Mouse (Mus musculus) hematopoietic stem cell, adult 5-6 weeks (primary cell): ENCODE data around the gene Gm45062. TPM values are rescaled to one million over a fixed set of nuclear protein-coding genes. Genes with fewer than 3 reads are reported as not detected.

Source experiments
- ATAC-seq, 2 experiments: fragments of 125-278 bp in 1 of 2; replicated peaks in 1 of 2; 2 replicates each; pipeline ENCODE4 v1.8.0; 2016 to 2017; ENCODE audit warnings: inconsistent platforms in 2 of 2, mild to moderate bottlenecking in 2 of 2, moderate number of reproducible peaks in 2 of 2, low read depth in 1 of 2, moderate TSS enrichment in 1 of 2; ENCODE audit not compliant: low FRiP score in 2 of 2, poor library complexity in 2 of 2, severe bottlenecking in 2 of 2, insufficient read depth in 1 of 2, low TSS enrichment in 1 of 2
- total RNA-seq: library from RNA; stranded (forward); fragments of 172-1452, 232-1000 nt; gene quantifications from 2 replicates; pipeline ENCODE4 v1.2.3, GENCODE M21; 2017

Gm45062 gene
- total RNA-seq, 1 experiment from 2014 or later: 4.7 TPM

- no peak for ATAC-seq
Measured at GRCm38 (mm10) chr6:8393029-8393428, 133.8 kb downstream of the Gm45062 start.

- no peak for ATAC-seq
Measured at GRCm38 (mm10) chr6:8394044-8394443, 134.8 kb downstream of the Gm45062 start.

GRCm38 (mm10) chr6:8395061-8395460, 135.8 kb downstream of the Gm45062 start:
- no peak for ATAC-seq

GRCm38 (mm10) chr6:8397252-8397651, 138.0 kb downstream of the Gm45062 start:
- no peak for ATAC-seq

- ATAC-seq: no peak
Measured at GRCm38 (mm10) chr6:8399710-8400109, 140.5 kb downstream of the Gm45062 start.

- ATAC-seq: no peak
Measured at GRCm38 (mm10) chr6:8403127-8403526, 143.9 kb downstream of the Gm45062 start.

GRCm38 (mm10) chr6:8405844-8406243, 146.6 kb downstream of the Gm45062 start:
- ATAC-seq: no peak

GRCm38 (mm10) chr6:8408332-8408731, 149.1 kb downstream of the Gm45062 start:
- no peak for ATAC-seq

GRCm38 (mm10) chr6:8409865-8410264, 150.6 kb downstream of the Gm45062 start:
- no peak for ATAC-seq

GRCm38 (mm10) chr6:8412845-8413598, 153.8 kb downstream of the Gm45062 start:
- ATAC-seq: no peak

GRCm38 (mm10) chr6:8414020-8414419, 154.8 kb downstream of the Gm45062 start:
- no peak for ATAC-seq

GRCm38 (mm10) chr6:8415823-8416222, 156.6 kb downstream of the Gm45062 start:
- peak; percentile 42 to 87; a peak in 2 of 4 replicates for ATAC-seq

GRCm38 (mm10) chr6:8416802-8417569, 157.7 kb downstream of the Gm45062 start:
- ATAC-seq: no peak

- no peak for ATAC-seq
Measured at GRCm38 (mm10) chr6:8419485-8420186, 160.4 kb downstream of the Gm45062 start.

GRCm38 (mm10) chr6:8420187-8420503, 160.9 kb downstream of the Gm45062 start:
- no peak for ATAC-seq

- ATAC-seq: no peak
Measured at GRCm38 (mm10) chr6:8421421-8421820, 162.2 kb downstream of the Gm45062 start.

- no peak for ATAC-seq
Measured at GRCm38 (mm10) chr6:8421959-8422581, 162.8 kb downstream of the Gm45062 start.

GRCm38 (mm10) chr6:8423142-8423541, 163.9 kb downstream of the Gm45062 start:
- ATAC-seq: no peak
